10 mouse cellular contexts compared by ENCODE assay signal in genomic region chr17:7271522-7272134, GRCm38 (mm10). TPM values are rescaled to one million over a fixed set of nuclear protein-coding genes. Genes with fewer than 3 reads are reported as not detected.
A peak's percentile ranks its signal among the peaks of the same experiment; 100 is the strongest.
DNase-seq lines count a peak whose midpoint lies in the region; ATAC-seq lines count a peak whose summit lies in the region.
"Had no signal": no experiment of that assay in that cellular context is flagged by ENCODE, and none has a peak within 500 bp of the region (broad histone marks: within the 10 kb centered on the region; RNA-seq: fewer than 3 reads in every experiment).

No protein-coding gene starts in this region.

- no peak overlapping the region for H3K4me3 ChIP-seq in heart, embryonic 16.5 days (ENCODE audit: low read length)
- H3K4me3 ChIP-seq in neural tube, embryonic 14.5 days (ENCODE audit: low read depth, low read length): no peak overlapping the region
- no peak overlapping the region for H3K4me3 ChIP-seq in neural tube, embryonic 15.5 days (replicated peaks)
- H3K4me3 ChIP-seq in intestine, embryonic 16.5 days (ENCODE audit: low read length): no peak overlapping the region

- ATAC-seq in heart, embryonic 16.5 days (replicated peaks; ENCODE audit: extremely low read depth, insufficient read depth, low FRiP score): no peak
- ATAC-seq in neural tube, embryonic 14.5 days (ENCODE audit: low read depth): peak; percentile 56; the same call in 1 of the 2 replicates
- no peak for ATAC-seq in neural tube, embryonic 15.5 days (ENCODE audit: low FRiP score)
- ATAC-seq in intestine, embryonic 16.5 days: peak; percentile 51

- peaks cover 57% of the 10 kb centered on the region for H3K4me1 ChIP-seq in heart, embryonic 16.5 days (ENCODE audit: control insufficient read depth, insufficient read depth, low read length)
- peaks cover 6% of the 10 kb centered on the region; the same call in 1 of the 2 replicates for H3K4me1 ChIP-seq in neural tube, embryonic 14.5 days (ENCODE audit: control insufficient read depth, insufficient read depth, low read length)
- H3K4me1 ChIP-seq in neural tube, embryonic 15.5 days: peaks cover 20% of the 10 kb centered on the region; the same call in 1 of the 2 replicates
- peaks cover 41% of the 10 kb centered on the region for H3K4me1 ChIP-seq in intestine, embryonic 16.5 days (ENCODE audit: control insufficient read depth, insufficient read depth, low read length)

- DNase-seq in heart, adult 18-20 months: no peak
- DNase-seq in yolk sac, embryonic 10.5 days (ENCODE audit: low spot score): no peak
- no peak for DNase-seq in right cerebral cortex, postnatal 14 days
- DNase-seq: cerebellum, postnatal 10 days; kidney, adult 2 months had no signal

- no peaks in the 10 kb centered on the region for H3K27me3 ChIP-seq in heart, embryonic 16.5 days (ENCODE audit: control insufficient read depth, insufficient read depth, low read length)
- no peaks in the 10 kb centered on the region for H3K27me3 ChIP-seq in neural tube, embryonic 14.5 days (ENCODE audit: control insufficient read depth, insufficient read depth, low read length)
- H3K27me3 ChIP-seq in neural tube, embryonic 15.5 days (replicated peaks): no peaks in the 10 kb centered on the region
- H3K27me3 ChIP-seq in intestine, embryonic 16.5 days (replicated peaks; ENCODE audit: control insufficient read depth, insufficient read depth, low read length): no peaks in the 10 kb centered on the region

- H3K9ac ChIP-seq in heart, embryonic 16.5 days (ENCODE audit: low read length): peak overlapping the region; percentile 26; the same call in 1 of the 2 replicates
- H3K9ac ChIP-seq in neural tube, embryonic 14.5 days (replicated peaks; ENCODE audit: low read depth, low read length): no peak overlapping the region
- no peak overlapping the region for H3K9ac ChIP-seq in neural tube, embryonic 15.5 days (replicated peaks)
- no peak overlapping the region for H3K9ac ChIP-seq in intestine, embryonic 16.5 days (ENCODE audit: low read depth, low read length)

- no peak overlapping the region for H3K4me2 ChIP-seq in heart, embryonic 16.5 days (ENCODE audit: low read depth, low read length)
- H3K4me2 ChIP-seq in neural tube, embryonic 14.5 days (ENCODE audit: low read depth, low read length): no peak overlapping the region
- no peak overlapping the region for H3K4me2 ChIP-seq in neural tube, embryonic 15.5 days
- no peak overlapping the region for H3K4me2 ChIP-seq in intestine, embryonic 16.5 days (ENCODE audit: low read depth, low read length)

- H3K36me3 ChIP-seq in heart, embryonic 16.5 days (ENCODE audit: control insufficient read depth, insufficient read depth): no peaks in the 10 kb centered on the region
- no peaks in the 10 kb centered on the region for H3K36me3 ChIP-seq in neural tube, embryonic 14.5 days (ENCODE audit: control insufficient read depth, insufficient read depth, low read length)
- no peaks in the 10 kb centered on the region for H3K36me3 ChIP-seq in neural tube, embryonic 15.5 days
- no peaks in the 10 kb centered on the region for H3K36me3 ChIP-seq in intestine, embryonic 16.5 days (ENCODE audit: control insufficient read depth, insufficient read depth, low read length)

- H3K9me3 ChIP-seq in heart, embryonic 16.5 days (replicated peaks; ENCODE audit: control insufficient read depth, low read length): no peaks in the 10 kb centered on the region
- H3K9me3 ChIP-seq in neural tube, embryonic 14.5 days (ENCODE audit: control insufficient read depth, low read length): no peaks in the 10 kb centered on the region
- no peaks in the 10 kb centered on the region for H3K9me3 ChIP-seq in neural tube, embryonic 15.5 days (replicated peaks)
- H3K9me3 ChIP-seq in intestine, embryonic 16.5 days (ENCODE audit: control insufficient read depth, low read length): no peaks in the 10 kb centered on the region

- peak overlapping the region; percentile 75 for H3K27ac ChIP-seq in heart, embryonic 16.5 days (ENCODE audit: low read length)
- no peak overlapping the region for H3K27ac ChIP-seq in neural tube, embryonic 14.5 days (ENCODE audit: low read depth, low read length)
- no peak overlapping the region for H3K27ac ChIP-seq in neural tube, embryonic 15.5 days (replicated peaks)
- no peak overlapping the region for H3K27ac ChIP-seq in intestine, embryonic 16.5 days (ENCODE audit: low read length)

- WGBS in heart, embryonic 16.5 days: 39% methylated on average over 10 of the region's 10 CpGs
- 69% methylated on average over 10 of the region's 10 CpGs for WGBS in neural tube, embryonic 14.5 days
- WGBS in neural tube, embryonic 15.5 days: 69% methylated on average over 10 of the region's 10 CpGs
- 36% methylated on average over 10 of the region's 10 CpGs for WGBS in intestine, embryonic 16.5 days

RNA-seq across cellular contexts. Expression of gene Tcp10a, which starts 52.8 kb away (rescaled TPM):
- polyA plus RNA-seq in heart, embryonic 16.5 days (2015; fragmentation: Nextera tagmentation; extraction: Ambion mirVana): not detected in 2 replicates
- not detected for total RNA-seq in heart, adult 18-20 months (2021)
- 0.18 TPM in 1 of 2 replicates, not detected in the other for polyA plus RNA-seq in neural tube, embryonic 14.5 days (2014; fragmentation: Nextera tagmentation; extraction: Ambion mirVana)
- polyA plus RNA-seq in neural tube, embryonic 15.5 days (2015; fragmentation: Nextera tagmentation; extraction: Ambion mirVana): not detected in 2 replicates
- not detected in 2 replicates for polyA plus RNA-seq in intestine, embryonic 16.5 days (2015; fragmentation: Nextera tagmentation; extraction: Ambion mirVana)
- total RNA-seq: gastrocnemius, adult 18-20 months had no signal
- polyA plus RNA-seq: kidney, adult 2 months had no signal

Comparison
In these comparisons a context has a peak if more than half of its experiments do, and no peak if none do; other contexts are left out.
1. ATAC-seq: peak in neural tube, embryonic 14.5 days (single experiment) and intestine, embryonic 16.5 days (single experiment); none in heart, embryonic 16.5 days (single experiment) and neural tube, embryonic 15.5 days (single experiment).